Mouse (Mus musculus) lung, adult 2 months (tissue): Measurements from ENCODE around the gene Nr4a3. TPM values are rescaled to one million over a fixed set of nuclear protein-coding genes. Genes with fewer than 3 reads are reported as not detected.

Source experiments
- DNase-seq: peaks from one replicate; pipeline ENCODE4 v3.0.0; 2022
- H3K4me1 ChIP-seq: fragments of 200-500 bp; 2 replicates; pipeline ENCODE4 v1.6.1; 2011; ENCODE audit warnings: low read length; ENCODE audit not compliant: control insufficient read depth, insufficient read depth
- H3K4me3 ChIP-seq: fragments of 200-500 bp; replicated peaks from 2 replicates; pipeline ENCODE3; 2011; ENCODE audit warnings: low read depth, mild to moderate bottlenecking, control low read depth, low read length; ENCODE audit errors: extremely low read depth
- CTCF ChIP-seq: fragments of 200-500 bp; IDR thresholded peaks from 2 replicates; pipeline ENCODE4 v1.5.1; 2011; ENCODE audit warnings: mild to moderate bottlenecking, low read length, control low read depth; ENCODE audit not compliant: insufficient read depth
- POLR2A ChIP-seq: fragments of 200-500 bp; IDR thresholded peaks from 2 replicates; pipeline ENCODE4 v1.6.1; 2011; ENCODE audit warnings: low read depth, mild to moderate bottlenecking, control low read depth, low read length, borderline replicate concordance; ENCODE audit errors: extremely low read depth
- WGBS: fragments of 180-500 bp; shearing (Covaris S2); methylation state at CpG from one replicate; pipeline ENCODE4 v1.1.7; 2018; 5-methylcytosine and 5-hydroxymethylcytosine counted together
- polyA plus RNA-seq: library from polyadenylated mRNA; depleted of rRNA; stranded (reverse); fragments of >200 nt; gene quantifications from 2 replicates; pipeline ENCODE4 v1.2.3, GENCODE M21; 2012

The Nr4a3 gene
- polyA plus RNA-seq, 1 experiment, result 2.4 TPM

DNA sequence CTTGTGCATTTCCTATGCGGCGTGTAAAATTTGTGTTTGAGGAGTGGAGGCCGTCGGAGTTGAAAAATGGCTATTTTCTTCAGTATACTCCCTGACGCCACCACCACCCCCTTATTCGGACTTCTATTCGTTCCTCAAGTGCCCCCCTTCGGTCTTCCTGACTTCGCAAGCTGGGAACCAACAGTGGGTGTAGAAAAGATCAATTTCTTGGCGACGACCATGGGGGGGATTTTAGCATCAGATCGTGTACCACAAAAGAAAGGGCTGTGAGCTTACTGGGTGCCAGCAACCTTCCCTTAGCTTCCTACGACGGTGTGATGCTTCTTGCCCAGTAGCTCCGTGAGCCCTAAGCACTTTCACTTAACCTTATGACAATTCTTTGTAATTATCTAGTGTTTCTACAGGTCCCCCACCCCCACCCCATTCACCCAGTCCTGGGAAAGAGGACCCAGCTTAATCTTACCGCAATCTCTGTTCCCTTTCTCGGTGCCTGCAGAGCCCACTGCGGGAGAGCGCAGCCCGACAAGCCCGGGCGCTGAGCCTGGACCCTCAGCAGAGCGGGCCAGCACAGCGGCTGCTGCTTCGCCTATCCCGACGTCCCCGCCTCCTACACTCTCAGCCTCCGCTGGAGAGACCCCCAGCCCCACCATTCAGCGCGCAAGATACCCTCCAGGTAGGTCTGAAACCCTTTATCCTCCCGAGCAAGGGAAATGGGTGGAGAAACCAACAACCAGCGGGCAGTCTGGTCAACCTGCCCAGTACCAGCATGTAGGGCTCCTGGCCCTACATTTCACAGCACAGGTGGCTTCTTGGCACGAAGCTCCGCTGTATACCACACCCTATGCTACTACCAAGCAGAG, 3.7 kb downstream of the Nr4a3 start:
- WGBS, result 40% methylated on average over 35 of the region's 35 CpGs
- TF ChIP-seq CTCF (no peak), POLR2A (no peak)
- H3K4me3 ChIP-seq, result no peak overlapping the region
- H3K4me1 ChIP-seq, result peaks cover 10% of the 10 kb centered on the region; the same call in 1 of the 2 replicates
- DNase-seq, result no peak

DNA sequence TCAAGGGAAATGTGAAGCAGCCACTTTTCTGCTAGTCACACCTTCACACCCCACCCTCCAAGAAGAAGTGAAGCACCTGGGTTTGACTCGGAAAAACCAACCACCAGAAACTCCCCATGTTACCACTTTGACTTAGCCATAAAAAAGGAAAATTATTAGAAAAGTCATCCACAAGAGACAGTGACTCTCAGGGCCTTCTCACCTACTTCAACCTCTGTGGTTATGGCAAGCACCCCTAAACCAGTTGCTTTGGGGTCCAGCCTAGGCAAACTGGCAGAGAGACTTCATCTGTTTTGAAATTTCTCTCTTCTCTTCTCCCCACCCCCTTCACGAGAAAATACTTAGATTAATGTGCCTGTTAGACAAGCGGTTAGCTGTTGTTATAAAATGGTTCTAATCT, 5.1 kb downstream of the Nr4a3 start:
- peaks cover 10% of the 10 kb centered on the region; the same call in 1 of the 2 replicates for H3K4me1 ChIP-seq
- no peak for TF ChIP-seq CTCF
- TF ChIP-seq POLR2A, result no peak
- no peak overlapping the region for H3K4me3 ChIP-seq
- no peak for DNase-seq
- 88% methylated on average over 3 of the region's 3 CpGs for WGBS

DNA sequence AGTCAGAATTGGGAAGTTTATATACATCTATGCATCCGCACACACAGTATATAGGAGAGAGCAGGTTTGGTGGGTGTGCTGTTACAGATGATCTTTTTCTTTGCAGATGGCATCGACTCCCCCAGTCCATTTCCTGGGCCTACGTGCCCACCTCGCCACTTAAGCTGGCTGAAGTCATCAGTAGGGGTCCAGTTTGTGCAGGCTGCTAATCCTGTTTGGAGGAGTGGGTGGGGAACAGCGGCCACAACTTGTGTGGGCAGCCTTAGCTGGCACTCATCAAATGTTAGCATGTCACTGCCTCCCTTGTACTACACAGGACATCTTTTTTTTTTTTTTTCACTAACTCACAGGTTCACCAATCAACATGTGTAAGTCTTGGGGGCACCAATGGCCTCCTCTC, 5.5 kb downstream of the Nr4a3 start:
- Histone ChIP-seq H3K4me1 (peaks cover 10% of the 10 kb centered on the region; the same call in 1 of the 2 replicates), H3K4me3 (no peak overlapping the region)
- TF ChIP-seq CTCF, result no peak
- TF ChIP-seq POLR2A, result no peak
- WGBS, result 81% methylated on average over 5 of the region's 5 CpGs
- no peak for DNase-seq

DNA sequence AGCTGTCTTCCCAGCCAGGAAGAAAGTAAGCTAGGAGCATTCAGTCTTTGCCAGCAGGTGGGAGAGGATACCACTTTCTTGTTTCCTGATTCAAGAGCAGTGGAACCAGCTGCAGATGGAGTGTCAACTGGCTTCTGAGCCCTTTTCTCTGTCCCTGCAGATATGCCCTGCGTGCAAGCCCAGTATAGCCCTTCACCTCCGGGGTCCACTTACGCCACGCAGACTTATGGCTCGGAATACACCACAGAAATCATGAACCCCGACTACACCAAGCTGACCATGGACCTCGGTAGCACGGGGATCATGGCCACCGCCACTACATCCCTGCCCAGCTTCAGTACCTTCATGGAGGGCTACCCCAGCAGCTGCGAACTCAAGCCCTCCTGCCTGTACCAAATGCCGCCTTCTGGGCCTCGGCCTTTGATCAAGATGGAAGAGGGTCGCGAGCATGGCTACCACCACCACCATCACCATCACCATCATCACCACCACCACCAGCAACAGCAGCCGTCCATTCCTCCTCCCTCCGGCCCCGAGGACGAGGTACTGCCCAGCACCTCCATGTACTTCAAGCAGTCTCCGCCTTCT, 6.2 kb downstream of the Nr4a3 start:
- Histone ChIP-seq H3K4me3 (no peak overlapping the region), H3K4me1 (peaks cover 10% of the 10 kb centered on the region; the same call in 1 of the 2 replicates)
- TF ChIP-seq POLR2A, result no peak
- WGBS, result 27% methylated on average over 19 of the region's 19 CpGs
- DNase-seq, result no peak

DNA sequence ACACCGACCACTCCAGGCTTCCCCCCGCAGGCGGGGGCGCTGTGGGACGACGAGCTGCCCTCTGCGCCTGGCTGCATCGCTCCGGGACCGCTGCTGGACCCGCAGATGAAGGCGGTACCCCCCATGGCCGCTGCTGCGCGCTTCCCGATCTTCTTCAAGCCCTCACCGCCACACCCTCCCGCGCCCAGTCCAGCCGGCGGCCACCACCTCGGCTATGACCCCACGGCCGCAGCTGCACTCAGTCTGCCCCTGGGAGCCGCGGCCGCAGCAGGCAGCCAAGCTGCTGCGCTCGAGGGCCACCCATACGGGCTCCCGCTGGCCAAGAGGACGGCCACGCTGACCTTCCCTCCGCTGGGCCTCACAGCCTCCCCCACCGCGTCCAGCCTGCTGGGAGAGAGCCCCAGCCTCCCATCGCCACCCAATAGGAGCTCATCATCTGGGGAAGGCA, 6.7 kb downstream of the Nr4a3 start:
- no peak overlapping the region for H3K4me3 ChIP-seq
- no peak for TF ChIP-seq CTCF
- TF ChIP-seq POLR2A, result no peak
- 14% methylated on average over 37 of the region's 37 CpGs for WGBS
- H3K4me1 ChIP-seq, result peaks cover 10% of the 10 kb centered on the region; the same call in 1 of the 2 replicates
- DNase-seq, result no peak

DNA sequence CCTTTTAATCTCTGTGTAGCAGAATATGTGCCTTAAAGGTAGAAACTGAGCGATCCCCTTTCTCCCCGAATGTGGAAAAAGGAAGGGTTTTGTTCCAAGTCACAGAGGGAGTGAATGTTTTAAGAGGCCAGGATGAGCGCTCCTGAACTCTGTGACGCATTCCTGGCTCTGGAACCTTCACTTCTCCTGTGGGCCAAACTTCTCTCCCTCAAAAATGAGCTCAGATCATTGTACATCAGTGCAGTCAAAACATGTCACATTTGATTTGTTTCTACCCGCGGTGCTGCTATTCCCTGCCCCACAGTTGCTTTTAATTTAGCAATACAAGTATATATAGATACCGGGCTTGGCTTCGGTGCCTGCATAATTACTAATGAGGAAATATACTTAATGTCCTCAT, 16.8 kb downstream of the Nr4a3 start:
- TF ChIP-seq POLR2A (no peak), CTCF (no peak)
- 80% methylated on average over 8 of the region's 8 CpGs for WGBS

DNA sequence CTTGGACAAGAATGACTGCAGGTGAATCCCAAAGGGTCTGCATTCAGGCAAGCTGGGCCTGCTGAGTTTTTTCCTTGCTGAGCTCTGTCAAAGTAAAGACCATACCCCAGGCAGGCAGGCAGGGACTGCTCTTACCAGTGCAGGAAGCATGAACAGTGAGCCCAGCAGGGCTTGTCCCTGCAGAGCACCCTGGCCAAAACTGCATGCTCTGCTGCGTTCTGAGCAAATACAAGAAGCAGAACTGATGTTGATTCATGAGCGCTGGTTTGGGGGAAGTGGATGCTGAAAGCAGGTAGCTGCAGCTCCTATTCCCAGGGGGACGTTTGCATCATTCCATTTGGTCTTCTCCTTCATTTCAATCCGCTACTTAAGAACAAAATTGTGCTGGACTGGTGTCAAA, 19.4 kb downstream of the Nr4a3 start:
- Histone ChIP-seq H3K4me1 (no peaks in the 10 kb centered on the region), H3K4me3 (no peak overlapping the region)
- 54% methylated on average over 4 of the region's 4 CpGs for WGBS
- TF ChIP-seq CTCF, result no peak
- TF ChIP-seq POLR2A, result no peak
- no peak for DNase-seq

More for the DNA sequence above, 16.8 kb downstream of the Nr4a3 start:
- no peak overlapping the region for H3K4me3 ChIP-seq
- H3K4me1 ChIP-seq, result no peaks in the 10 kb centered on the region
- no peak for DNase-seq

DNA sequence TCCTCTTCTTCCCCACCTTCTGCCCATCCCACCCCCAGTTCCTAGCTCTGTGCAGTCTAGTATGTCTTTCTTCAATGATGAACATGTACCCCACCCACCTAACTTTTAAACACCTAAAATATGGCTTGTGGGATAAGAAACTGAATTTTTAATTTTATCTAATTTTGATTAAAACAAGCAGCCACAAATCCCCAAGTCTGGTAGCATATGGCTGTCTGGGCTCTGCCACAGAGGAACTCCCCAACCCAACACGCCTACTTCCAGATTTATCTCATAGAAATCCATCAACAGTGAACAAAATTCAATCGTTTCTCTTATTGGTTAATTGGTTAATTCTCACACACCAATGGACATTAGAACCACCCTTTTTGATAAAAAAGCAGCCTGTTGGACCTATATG, 21.7 kb downstream of the Nr4a3 start:
- Histone ChIP-seq H3K4me1 (no peaks in the 10 kb centered on the region), H3K4me3 (no peak overlapping the region)
- TF ChIP-seq CTCF (no peak), POLR2A (no peak)
- 88% methylated on average over 2 of the region's 2 CpGs for WGBS
- DNase-seq, result no peak

DNA sequence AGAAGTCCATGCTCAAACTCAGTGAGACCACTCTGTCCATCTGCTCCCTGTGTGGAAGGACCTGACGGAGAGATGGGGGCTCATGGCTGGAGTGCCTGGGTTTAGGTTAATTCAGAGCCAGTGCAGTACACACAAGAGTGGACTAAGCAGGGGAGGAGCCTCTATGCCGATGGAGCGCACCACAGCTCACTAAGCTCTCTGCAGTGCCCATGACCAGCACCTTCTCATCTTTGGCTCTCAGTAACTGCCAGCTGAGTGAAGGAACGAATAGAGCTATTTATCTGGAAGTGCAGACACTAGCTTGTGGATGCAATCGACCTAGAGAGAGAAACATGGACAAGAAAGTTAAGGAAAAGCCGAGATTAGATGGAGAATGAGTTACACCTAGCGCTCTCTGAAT, 24.2 kb downstream of the Nr4a3 start:
- Histone ChIP-seq H3K4me1 (no peaks in the 10 kb centered on the region), H3K4me3 (no peak overlapping the region)
- 72% methylated on average over 7 of the region's 7 CpGs for WGBS
- TF ChIP-seq CTCF (no peak), POLR2A (no peak)
- no peak for DNase-seq

DNA sequence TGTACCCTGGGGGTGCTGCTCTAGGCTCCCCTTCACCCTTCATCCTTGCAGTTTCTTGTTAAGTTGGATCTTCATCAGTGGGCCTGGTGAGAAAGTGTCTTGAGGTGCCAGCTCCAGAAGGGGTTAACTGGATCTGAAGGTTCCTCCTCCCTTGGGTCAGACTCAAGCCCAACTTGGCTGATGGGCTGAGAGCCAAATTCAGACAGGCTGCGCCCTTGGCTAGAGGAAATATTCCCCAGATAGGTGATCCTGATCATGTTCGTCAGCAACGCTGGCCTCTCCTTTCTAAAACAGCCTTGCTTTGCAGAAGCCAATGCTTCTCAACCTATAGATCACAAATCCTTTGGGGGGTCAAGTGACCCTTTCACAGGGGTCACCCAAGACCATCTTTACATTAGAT, 27.1 kb downstream of the Nr4a3 start:
- TF ChIP-seq POLR2A (no peak), CTCF (no peak)
- no peak overlapping the region for H3K4me3 ChIP-seq
- no peak for DNase-seq
- 51% methylated on average over 3 of the region's 3 CpGs for WGBS
- peaks cover 6% of the 10 kb centered on the region; the same call in 1 of the 2 replicates for H3K4me1 ChIP-seq
